Mouse (Mus musculus): Measurements from ENCODE around the gene Fus. TPM values are rescaled to one million over a fixed set of nuclear protein-coding genes. Genes with fewer than 3 reads are reported as not detected.
"Not testable (repeated sequence)": the region's sequence is repeated elsewhere in the genome, so short reads cannot be mapped to it uniquely, and the experiment has no call there.

Fus gene
- 100 to 1,000 TPM; 402 to 429 TPM for total RNA-seq (2021)

DNA sequence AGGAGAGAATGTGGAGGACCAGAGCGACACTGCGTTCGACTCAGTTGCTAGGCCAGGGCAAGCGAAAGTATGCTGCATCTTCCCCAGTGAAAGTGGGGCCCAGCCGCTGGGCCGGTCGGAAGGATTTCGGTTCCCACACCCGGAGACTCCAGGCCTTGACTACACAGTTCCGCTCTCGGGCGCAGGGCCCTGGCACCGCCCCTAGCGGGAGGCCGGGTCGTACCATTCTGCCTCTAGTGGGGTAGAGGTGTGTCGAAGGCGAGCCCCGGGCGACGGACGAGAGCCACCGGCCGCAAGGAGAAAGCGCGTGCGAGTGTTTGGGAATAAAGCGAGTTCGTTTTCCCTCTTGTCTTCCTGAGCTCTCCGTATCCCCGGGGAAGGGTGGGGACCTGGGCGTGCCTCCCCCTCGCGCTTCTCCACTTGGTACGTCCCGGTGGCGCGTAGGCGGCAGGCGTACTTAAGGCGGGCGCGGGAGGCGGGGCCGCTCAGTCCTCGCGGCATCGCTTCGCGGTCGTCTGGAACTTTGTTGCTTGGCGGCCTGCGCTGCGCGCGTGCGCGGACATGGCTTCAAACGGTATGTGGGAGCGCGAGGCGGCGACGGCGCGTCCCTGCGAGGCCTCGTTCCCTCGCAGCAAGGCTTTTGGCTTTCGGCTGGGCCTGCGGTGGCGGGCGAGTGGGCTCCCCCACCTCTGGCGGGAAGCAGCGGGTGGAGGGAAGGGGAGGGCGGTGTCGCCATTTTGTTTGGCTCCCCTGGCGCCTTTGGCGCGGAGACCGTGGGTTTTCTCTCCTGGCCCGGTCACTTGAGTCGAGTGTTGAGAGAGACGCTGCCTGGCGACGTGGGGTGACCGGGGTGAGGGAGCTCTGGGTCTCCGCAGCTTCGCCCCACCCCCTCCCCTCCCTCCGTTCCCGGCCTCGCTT lies at the start of gene Fus:
Gene Fus, plus strand, starts transcription at position 454 of the 918 bp plus-strand sequence.
- DNase-seq, result peak; percentile 97

DNA sequence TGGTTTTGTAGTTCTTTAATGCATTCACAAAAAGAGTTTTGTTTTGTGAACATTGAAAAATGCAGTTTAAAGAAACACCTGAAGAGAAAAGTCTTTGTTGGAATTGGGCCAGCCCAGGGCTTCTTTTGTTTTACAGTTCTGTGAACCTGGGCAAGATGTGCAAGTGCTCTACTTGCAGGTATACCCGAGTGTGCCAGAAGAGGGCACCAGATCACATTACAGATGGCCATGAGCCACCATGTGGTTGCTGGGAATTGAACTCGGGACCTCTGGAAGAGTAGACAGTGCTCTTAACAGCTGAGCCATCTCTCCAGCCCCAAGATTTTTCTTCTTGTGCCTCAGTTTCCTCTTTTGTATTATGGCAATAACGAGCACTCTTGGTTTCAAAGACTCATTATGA lies 49.1 kb upstream of the Fus start:
- peak; percentile 51 for DNase-seq

DNA sequence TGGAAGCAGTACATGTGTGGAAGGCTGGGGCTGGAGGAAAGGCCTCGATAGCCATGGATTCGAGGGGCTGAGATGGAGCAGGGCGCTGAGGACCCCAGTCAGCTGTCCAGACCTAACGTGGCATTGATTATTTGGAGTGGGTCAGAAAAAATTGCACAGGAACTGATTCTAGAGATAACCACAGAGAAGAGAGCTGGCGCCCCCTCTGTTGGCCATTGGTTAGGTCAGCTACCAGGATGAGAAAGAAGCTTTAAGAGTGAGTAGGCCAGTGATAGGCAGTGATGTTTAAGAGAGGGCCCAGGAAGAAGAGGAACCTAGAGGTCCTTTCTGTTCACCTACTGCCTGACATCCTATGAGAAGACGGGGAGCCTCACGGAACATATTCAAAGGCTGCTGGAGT lies 48.0 kb upstream of the Fus start:
- DNase-seq, result no peak

DNA sequence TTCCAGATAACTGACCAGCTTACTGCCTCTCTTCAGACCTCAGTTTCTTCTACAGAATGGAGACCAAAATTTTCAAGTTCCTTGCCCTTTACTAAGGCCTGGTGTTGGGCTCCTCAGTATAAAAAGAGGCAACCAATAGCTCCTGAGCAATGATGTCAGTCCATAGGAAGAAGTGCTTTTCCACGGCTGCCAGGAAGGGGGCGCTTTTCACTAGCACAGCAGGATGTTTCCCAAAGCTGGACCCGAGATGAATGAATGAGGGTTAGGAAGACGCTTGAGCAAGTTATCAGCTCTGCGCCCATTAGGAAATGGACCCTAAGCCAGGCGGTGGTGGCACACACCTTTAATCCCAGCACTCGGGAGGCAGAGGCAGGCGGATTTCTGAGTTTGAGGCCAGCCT lies 45.7 kb upstream of the Fus start:
- DNase-seq, result no peak

DNA sequence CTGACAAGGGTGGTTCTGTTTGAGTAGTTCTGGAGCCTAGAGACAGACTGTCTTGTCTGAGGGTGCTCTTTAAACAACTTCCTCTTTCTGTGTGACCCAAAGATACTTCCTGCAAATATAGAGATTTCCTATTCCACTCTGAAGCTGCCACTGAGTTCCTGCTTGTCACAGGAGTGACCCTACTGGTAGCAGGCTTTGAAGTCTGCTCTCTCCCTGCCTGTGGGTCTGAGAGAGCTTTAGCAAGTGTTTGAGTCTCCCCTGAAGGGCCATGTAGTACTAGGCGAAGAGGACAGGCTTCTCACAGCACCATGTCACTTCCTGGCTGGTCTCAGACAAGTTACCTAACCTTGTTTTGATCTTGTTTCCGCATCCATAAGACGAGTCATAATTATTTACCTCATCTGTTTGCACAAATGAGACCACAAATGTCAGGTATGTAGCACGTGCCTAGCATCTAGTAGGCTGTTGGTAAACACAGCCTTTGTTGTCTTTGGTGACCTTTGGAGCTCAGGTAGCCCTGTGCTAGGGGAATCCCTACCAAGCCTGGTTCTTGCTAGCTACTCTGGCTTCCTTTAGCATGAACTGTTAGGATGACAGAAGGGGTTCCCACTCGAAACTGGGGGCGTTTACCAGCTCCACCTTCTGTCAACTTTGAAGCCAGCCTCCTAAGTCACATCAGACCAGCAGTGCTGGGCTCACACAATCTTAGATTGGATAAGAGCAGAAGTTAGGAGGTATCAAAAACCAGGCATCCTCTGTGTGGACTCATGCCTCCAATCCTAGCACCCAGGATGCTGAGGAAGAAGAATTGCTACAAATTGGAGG lies 44.6 kb upstream of the Fus start:
- DNase-seq, result no peak

DNA sequence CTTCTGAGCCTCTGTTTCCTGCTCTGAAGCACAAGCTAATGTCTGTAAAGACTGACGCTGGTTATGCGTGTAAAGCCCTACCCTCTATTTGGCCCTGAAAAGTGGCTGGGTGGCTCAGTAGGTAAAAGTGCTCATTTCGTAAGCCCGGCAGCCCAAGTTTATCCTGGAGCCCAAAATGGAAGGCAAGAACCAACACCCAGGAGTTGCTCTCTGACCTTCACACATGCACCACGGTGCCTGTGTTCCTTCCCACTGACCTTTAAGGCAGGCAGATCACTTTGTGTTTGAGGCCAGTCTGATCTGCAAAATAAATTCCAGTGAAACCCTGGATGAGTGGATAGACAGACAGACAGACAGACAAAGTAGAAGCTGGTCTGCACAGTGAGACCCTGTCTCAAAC lies 43.5 kb upstream of the Fus start:
- DNase-seq, result no peak

DNA sequence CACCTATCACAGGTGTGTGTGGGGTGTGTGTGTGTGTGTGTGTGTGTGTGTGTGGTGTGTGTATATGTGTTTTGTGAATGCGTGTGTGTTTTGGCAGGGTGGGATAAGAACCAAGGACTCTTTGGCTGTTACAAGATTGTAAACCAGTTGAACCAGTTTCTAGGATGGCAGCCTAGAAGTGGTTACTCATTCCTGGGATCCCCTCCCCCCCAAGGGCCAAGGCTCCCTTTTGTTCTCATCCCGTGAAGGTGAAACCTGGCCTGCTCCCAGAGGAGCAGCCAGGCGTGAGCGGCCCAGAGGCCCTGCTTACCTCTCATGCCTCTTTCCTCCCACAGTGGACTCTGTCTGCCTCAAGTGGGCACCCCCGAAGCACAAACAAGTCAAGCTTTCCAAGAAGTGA lies 42.0 kb upstream of the Fus start:
- no peak for DNase-seq

DNA sequence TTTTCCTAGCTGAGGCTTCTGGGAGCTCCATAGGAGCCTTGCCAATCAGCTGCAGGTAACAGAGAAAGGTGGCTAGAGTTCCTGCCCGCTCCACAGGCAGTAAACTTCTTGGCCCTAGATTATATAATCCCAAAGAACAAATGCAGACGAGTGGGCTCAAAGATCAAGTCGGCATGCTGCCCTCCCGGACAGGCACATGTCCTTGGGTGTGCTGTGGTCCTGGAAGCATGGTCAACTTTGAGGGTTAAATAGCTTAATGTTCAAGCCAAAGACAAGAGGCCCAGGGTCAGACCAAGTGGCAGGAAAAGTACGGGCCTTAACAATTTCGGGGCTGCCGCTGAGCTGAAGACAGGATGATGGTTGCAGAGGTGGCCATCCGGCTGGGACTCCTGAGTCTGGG lies 41.2 kb upstream of the Fus start:
- no peak for DNase-seq

DNA sequence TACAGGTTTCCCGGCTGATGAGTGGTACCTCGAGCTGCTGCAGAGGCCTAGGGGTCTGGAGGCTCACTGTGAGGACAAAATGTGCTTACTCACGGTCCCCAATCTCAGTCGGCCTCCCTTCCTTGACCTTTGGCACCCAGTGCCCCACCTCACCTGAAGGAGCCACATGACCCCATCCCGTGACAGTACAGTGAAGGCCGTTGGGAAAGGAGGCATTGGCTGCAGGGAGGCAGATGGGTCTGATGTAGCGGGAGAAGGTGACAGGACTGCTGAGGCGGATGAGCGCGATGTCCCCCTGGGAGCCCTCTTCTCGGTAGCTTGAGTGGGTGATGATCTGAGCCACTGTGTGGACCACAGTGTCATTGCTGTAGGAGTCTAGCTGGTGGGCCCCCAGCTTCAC lies 40.4 kb upstream of the Fus start:
- DNase-seq, result no peak

DNA sequence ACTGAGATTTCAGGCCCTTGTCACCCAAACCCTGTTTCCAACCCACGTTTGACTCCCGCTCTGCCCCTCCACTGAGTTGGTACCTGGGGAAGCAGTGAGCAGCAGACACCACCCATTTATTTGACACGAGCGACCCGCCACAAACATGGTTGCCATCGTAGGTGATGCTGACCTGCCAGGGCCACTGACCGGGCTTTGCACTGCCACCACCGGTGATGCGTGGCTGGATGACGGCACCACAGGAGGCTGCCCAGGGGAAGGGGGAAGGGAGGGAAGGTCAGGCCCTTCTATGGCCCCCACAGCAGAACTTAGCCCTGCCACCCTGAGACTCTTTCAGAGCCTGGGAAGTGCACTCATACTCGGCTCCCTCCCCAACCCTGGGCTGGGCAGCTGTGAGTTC lies 39.5 kb upstream of the Fus start:
- no peak for DNase-seq

DNA sequence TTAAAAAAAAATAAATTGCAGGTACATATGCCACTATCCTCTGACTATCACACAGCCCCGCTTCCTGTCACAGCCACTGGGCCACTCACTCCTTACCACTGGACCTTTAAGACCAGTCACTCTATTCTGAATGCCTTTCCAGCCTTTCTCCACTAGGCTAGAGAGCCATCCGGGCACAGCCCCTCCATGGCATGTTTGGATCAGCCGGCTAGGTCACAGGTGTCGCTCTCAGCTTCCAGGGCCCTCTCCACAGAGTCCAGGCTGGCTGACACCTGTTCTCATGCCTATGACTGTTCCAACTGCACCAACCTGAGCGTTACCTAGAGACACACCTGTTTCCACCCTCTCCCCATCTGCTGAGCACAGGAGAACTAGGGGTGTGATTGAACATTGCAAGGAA lies 38.7 kb upstream of the Fus start:
- no peak for DNase-seq

DNA sequence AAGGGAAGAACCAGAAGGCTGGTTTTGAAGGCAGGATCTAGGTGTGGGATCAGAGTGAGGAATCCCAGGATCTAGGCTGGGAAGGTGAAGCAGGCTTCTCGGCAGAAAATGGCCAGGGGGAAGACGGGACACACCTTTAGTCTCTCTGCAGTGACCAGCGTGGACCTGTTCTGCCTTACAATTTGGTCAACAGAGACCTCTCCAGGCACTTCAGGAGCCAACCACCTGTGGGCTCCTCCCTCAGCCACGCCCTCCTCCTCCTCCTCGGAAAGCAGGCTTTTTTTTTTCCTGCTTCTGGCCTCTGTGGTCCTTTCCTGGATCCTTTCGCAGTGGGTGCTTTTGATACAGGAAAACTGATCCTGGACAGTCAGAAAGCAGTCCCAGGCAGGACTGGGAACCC lies 37.3 kb upstream of the Fus start, which contains the start of gene Prss8:
Gene Prss8, minus strand, starts transcription at position 182 of the 400 bp plus-strand sequence.
- DNase-seq, result no peak

DNA sequence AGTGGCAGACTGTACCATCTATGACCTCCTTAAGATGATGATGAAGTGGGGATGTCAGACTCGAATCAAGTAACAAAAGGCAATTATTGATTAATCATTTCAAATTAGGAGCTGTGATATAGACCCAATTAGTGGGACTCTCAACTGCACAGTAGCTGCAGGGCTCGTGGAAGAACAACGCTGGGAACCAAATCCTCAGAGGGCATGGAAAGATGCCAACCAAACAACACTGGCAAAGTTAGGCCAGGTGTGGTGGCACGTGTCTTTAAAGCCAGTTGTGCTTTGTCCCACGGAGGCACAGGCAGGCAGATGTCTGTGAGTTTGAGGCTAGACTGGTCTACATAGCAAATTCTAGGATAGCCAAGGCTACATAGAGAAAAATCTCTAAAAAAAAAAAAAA lies 36.6 kb upstream of the Fus start:
- DNase-seq, result no peak

DNA sequence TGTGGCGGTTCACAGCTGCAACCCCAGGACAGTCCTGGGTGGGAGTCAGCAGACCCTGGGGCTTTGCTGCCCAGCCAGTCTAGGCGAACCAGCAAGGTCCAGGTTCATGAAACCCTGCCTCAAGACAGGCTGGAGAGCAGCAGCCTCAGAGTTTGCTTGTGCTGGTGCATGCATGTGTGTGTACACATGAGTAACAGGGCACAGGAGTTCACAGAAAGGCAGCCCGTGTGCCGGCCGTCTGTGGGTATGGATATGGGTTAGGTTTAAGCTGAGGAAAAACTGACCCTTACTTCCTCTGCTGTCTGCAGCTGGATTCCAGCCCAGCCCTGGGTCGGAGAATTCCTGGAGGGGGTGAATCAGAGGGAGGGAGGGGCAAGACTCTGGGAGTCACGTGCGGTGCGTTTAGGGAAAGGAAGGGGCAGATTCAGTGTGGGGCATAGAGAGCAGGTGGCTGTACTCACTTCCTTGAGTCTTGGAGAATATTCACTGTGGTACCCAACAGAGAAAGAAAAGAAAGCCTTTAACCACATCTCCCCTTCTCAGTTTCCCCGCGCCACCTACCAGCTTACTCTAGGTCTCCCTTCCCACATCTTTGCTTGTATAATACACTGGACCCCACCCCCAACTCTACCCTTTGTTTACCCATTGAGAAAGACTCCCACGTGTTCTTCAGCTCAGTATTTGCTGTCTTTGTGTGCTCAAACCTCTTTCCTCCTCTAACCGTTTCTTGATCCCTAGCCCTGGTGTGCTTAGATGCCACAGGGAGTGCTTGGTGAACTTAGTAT lies 35.7 kb upstream of the Fus start:
- peak; percentile 45 for DNase-seq

DNA sequence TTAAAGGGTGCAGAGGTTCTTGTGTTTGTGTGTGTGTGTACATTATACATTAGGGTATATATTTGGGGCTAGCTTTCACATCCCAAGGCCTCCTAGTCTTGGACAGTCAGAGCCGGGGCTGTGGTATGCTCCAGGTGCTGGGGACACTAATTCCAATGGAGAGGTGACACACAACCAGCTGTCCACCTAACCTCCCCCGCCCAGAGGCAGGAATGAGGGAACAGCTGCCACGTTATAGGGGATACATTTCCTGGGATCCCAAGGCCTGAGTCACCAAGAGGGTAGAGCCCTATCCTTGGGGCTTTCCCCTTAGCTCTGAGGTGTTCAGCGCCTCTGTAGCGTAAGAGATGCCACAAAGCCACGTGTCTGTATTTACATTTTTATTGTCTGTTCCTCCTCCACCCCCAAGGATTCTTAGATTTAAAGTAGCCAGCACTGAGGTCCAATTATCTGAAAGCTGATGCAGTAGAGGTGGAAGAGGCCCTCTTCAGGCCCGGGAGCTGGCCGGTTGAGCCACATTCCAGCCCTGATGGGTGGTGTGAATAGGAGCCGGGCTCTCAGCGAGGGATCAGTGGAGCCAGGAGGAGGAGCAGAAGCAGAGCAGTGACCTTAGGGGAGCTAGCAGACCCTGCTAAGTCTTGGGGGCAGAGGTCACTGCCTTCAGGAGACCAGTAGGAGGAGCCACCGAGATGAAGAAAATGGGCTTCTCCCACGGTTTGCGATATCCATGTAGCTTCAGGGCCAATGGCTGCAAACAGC lies 34.8 kb upstream of the Fus start:
- DNase-seq, result no peak

DNA sequence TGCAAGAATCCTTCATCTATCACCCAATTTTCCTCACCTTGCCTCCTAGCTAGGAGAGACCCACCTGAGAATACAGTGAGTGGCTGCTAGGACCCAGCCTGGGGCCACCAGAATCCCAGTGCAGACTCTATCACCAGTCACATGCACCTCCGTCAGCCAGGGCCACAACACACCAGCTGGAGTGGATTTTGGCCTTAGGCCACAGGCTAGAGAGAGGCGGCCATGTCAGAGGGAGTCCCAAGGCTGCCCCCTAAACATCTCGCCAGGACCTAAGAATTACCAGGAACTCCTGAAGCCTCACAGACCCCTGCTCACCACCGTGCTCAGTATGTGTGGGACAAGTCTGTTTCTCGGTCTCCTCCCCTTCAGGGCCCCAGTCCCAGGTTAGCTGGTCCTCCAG lies 33.2 kb upstream of the Fus start:
- no peak for DNase-seq

DNA sequence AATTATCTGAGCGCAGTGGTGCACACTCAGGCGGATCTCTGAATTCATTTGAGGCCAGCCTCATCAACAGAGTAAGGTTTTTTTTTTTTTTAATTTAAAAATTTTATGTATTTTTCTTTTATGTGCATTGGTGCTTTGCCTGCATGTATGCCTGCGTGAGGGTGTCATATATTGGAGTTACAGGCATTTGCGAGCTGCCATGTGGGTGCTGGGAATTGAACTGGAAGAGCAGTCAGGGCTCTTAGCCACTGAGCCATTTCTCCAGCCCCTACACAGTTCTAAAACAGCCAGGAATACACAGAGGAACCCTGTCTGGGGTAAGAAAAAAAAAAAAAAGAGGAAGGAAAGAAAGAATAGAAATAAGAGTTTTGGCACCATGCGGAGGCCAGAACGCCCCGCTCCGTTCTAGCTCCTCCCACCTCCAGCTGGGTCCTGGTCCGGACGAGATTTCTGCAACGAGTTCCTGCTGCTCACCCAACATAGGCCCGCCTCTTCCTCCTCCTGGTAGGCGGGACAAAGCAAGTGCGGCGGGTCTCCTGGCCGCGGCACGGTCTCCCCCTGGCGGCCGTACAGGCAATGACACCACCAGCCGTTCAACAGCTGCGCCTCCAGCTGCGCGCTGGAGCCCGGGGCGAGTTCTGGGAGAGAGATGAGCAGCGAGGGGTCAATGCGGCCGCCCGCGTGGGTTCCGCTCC lies 32.1 kb upstream of the Fus start:
- DNase-seq, result peak; percentile 97

DNA sequence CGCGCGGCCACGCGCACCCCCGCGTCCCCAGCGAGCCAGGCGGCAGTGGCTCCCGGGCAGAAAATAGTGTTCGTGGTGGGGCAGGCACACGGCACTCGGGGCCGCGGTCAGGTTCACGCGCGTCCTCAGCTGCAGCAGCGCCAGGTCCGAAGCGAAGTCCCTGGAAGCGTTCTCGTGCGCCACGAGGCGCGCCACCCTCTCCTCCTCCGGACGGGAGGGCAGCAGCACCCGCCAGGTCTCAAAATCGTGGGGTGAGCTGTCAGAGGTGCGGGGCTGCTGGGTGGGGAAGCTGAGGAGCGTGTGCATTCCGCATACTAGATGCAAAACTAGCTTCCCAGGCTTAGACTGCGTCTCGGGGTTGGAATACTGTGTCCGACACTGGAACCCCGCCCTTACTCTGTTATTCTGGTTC lies 31.5 kb upstream of the Fus start:
- DNase-seq, result no peak

DNA sequence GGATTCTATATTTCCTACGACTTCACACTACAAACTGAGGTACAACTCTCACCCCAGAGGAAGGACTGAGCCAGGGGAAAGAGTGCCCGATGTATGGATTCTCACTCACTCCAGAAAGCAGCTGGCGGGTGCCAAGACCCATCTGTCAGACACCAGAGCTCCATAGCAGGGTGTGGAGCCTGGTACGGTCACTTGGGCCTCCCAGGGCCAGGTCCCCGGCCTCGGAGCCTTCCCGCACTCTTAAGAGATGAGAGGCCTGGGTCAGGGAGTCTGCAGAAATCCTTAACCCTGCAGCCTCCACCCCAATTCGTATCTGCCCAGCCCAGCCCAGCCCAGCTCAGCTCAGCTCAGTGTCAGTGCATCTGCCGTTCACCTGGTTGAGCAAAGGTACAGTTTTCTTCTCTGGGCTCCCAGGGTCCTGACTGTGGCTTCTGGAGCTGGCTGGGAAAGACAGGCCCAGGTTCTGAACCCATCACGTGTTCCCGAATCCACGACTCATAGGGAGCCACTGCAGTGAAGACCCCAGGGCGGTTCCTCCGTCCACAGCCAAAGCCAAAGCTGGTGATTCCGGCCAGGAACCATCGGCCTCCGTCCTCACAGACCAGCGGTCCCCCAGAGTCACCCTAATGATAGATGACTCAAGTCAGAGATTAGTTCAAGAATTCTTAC lies 30.9 kb upstream of the Fus start:
- no peak for DNase-seq

DNA sequence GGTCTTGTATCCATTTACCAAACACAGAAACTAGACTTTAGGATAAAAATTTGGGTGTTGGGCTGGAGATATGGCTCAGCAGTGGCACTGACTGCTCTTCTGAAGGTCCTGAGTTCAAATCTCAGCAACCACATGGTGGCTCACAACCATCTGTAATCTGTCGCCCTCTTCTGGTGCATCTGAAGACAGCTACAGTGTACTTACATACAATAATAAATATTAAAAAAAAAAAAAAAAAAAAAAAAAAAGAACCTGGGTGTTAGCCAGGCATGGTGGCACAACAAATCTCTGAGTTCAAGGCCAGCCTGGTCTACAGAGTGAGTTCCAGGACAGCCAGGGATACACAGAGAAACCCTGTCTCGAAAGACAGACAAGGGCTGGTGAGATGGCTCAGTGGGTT lies 25.2 kb upstream of the Fus start:
- not testable (repeated sequence) for DNase-seq

DNA sequence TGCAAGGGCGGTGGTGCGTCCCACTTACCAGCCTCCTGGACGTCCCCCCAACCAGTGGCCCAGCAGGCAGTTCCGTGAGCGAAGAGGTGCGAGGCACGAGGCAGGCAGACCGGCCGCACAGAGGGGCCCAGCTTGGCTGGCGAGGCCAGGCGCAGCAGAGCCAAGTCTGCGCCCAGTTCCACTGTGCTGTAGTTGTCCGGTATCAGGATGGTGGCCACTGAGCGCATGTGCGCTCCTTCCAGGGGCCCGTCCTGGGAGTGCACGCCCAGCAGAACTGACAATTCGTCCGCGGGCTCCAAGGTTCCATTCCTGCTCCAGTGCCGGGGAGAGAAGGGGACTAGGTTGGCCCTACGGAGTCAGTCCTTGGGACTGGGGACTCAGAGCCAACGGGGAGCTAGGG lies 22.6 kb upstream of the Fus start:
- peak; percentile 59 for DNase-seq
